Mouse (Mus musculus) C2C12 (cell line): ENCODE results near the gene Gp1ba.

Experiments
- MYOG ChIP-seq: IDR thresholded peaks from one replicate; pipeline ENCODE4 v1.6.1; 2011; ENCODE audit not compliant: control insufficient read depth, insufficient read length; ENCODE audit errors: extremely low read depth
- USF1 ChIP-seq: IDR thresholded peaks from one replicate; pipeline ENCODE4 v1.6.1; 2011; ENCODE audit warnings: low read depth, mild to moderate bottlenecking, control low read depth, moderate library complexity

- TF ChIP-seq MYOG (no peak), USF1 (no peak)
Measured at GRCm38 (mm10) chr11:70615516-70616093, 23.3 kb upstream of the Gp1ba start, which contains the start of gene 4930544D05Rik.
